Comparison of ENCODE assay signal across 1 mouse cellular context in the genomic region with DNA sequence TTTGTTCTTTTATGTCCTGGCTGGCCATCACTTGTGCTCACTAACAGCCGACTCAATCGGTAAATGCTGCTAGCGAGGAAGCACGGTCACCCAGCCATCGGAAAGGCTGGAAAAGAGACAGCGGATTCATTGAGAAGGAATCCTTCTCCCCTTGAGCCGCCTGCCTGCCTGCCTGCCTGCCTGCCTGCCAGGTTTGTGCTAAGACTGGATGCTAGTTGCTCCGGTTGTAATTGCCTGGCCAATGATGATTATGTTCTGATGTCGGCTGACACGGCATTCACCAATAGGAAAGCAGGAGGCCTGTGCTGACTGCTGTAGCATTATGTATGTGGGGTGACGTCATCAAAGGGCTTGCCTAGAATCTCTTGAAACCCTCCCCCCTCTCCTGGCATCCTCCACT.
A peak's percentile ranks its signal among the peaks of the same experiment; 100 is the strongest.
TF ChIP-seq lines count a peak whose summit lies in the region.

No protein-coding gene starts in this region.

TF ChIP-seq in CH12.LX, 34 proteins besides CTCF, POLR2A, EP300 and RAD21 (continued from another document):
- TF ChIP-seq RCOR1 (conservative IDR thresholded peaks at IDR 0.05; ENCODE audit: low read depth, low read length): no peak
- TF ChIP-seq HCFC1 (IDR thresholded peaks at IDR 0.05; ENCODE audit: low read depth, low read length): peak; percentile 14; the same call in 1 of the 2 replicates
- peak; percentile 71 for TF ChIP-seq JUND (conservative IDR thresholded peaks at IDR 0.05; ENCODE audit: low read depth, low read length)
- peak; percentile 69; the same call in 1 of the 2 replicates for TF ChIP-seq TBP (conservative IDR thresholded peaks at IDR 0.05; ENCODE audit: low read depth, low read length)
- no peak for TF ChIP-seq IRF4 (IDR thresholded peaks at IDR 0.05; ENCODE audit: low read depth, low read length)
- TF ChIP-seq CHD2 (IDR thresholded peaks at IDR 0.05; ENCODE audit: low read length): peak; percentile 56; the same call in 1 of the 2 replicates
- TF ChIP-seq MAX (IDR thresholded peaks at IDR 0.05; ENCODE audit: low read length): no peak
- no peak for TF ChIP-seq ZMIZ1 (IDR thresholded peaks at IDR 0.05; ENCODE audit: low read depth, low read length)
- TF ChIP-seq TCF12 (IDR thresholded peaks at IDR 0.05; ENCODE audit: low read depth, low read length): peak; percentile 62; the same call in 1 of the 2 replicates
- TF ChIP-seq POLR2AphosphoS2 (IDR thresholded peaks at IDR 0.05; ENCODE audit: low read depth, low read length): 0 out of 2 replicates have a peak, but pooled peaks have one; percentile 42
- no peak for TF ChIP-seq UBTF (IDR thresholded peaks at IDR 0.05; ENCODE audit: low read depth, low read length)
- TF ChIP-seq JUN (IDR thresholded peaks at IDR 0.05; ENCODE audit: insufficient read depth, low read depth, low read length): peak; percentile 76
